Mouse (Mus musculus) testis, adult 2 months (tissue): ENCODE measurements around the gene Tmem150c. TPM values are rescaled to one million over a fixed set of nuclear protein-coding genes. Genes with fewer than 3 reads are reported as not detected.

Experiments
- H3K27ac ChIP-seq: fragments of 200-500 bp; 2 replicates; pipeline ENCODE4 v1.5.1; 2012; ENCODE audit warnings: low read depth, low read length; ENCODE audit not compliant: control insufficient read depth, insufficient read depth
- H3K27me3 ChIP-seq: fragments of 200-500 bp; 2 replicates; pipeline ENCODE4 v1.6.1; 2012; ENCODE audit warnings: mild to moderate bottlenecking, low read length, moderate library complexity; ENCODE audit not compliant: control insufficient read depth, insufficient read depth
- H3K36me3 ChIP-seq: fragments of 200-500 bp; 2 replicates; pipeline ENCODE4 v1.6.1; 2012; ENCODE audit warnings: mild to moderate bottlenecking, low read length; ENCODE audit not compliant: control insufficient read depth, insufficient read depth
- H3K4me1 ChIP-seq: fragments of 200-500 bp; 2 replicates; pipeline ENCODE4 v1.6.1; 2012; ENCODE audit warnings: low read length; ENCODE audit not compliant: control insufficient read depth, insufficient read depth
- H3K4me3 ChIP-seq: fragments of 200-500 bp; 2 replicates; pipeline ENCODE4 v1.5.1; 2012; ENCODE audit warnings: low read depth, mild to moderate bottlenecking, low read length, moderate library complexity, mixed read lengths; ENCODE audit not compliant: control insufficient read depth
- CTCF ChIP-seq: fragments of 200-500 bp; IDR thresholded peaks from 2 replicates; pipeline ENCODE4 v1.5.1; 2012; ENCODE audit warnings: low read depth, mild to moderate bottlenecking, inconsistent platforms, low read length, moderate library complexity; ENCODE audit not compliant: control insufficient read depth, insufficient read depth, insufficient replicate concordance
- POLR2A ChIP-seq: fragments of 200-500 bp; IDR thresholded peaks from 2 replicates; pipeline ENCODE4 v1.6.1; 2012; ENCODE audit warnings: low read depth, mild to moderate bottlenecking, inconsistent platforms, low read length, moderate library complexity; ENCODE audit not compliant: control insufficient read depth
- polyA plus RNA-seq: library from polyadenylated mRNA; depleted of rRNA; stranded (reverse); fragments of >200 nt; gene quantifications from 2 replicates; pipeline ENCODE4 v1.2.3, GENCODE M21; 2012; rRNA removed

The Tmem150c gene
- polyA plus RNA-seq, 1 experiment: 4.6 TPM

DNA sequence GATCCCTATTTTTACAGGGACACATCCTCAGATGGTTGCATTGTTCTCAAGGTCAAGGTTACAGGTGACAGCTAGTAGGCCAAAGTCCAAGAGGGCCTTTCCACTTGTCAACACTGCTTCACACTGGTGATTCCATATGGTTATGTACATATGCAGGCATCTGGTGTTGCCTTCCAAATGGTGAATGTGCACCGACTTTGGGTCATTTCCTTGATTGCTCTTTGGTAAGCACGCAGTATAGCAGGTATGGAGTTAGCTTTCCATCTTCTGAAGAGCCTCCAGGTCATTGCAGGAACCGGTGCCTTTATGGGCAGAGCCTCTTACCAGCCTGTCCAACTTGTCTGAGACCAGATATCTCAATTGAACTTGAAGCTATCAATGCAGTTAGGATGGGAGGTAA is 127.0 kb downstream of the Tmem150c start:
- Histone ChIP-seq H3K36me3 (peaks cover 3% of the 10 kb centered on the region), H3K4me3 (no peak overlapping the region), H3K4me1 (no peaks in the 10 kb centered on the region; the same call in 1 of the 2 replicates), H3K27ac (no peak overlapping the region), H3K27me3 (no peaks in the 10 kb centered on the region)
- TF ChIP-seq POLR2A (no peak), CTCF (no peak)

DNA sequence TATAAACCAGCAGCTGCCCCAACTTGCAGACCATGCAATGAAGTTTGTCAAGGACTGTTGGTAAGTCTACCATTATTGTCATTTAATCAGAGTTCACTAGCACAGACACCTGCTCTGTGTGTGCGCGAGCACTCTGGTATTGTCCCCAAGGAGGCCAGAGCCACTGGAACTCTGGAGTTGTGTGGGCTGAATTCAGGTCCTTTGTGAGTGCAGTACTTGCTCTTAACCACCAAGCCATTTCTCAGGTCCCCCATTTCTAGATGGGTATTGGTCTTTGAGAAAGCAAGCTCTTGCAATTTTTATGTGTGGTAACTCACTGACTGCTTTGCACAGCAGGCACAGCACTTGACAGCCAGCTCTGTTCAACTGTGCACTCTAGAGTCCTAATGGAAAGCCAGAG is 127.5 kb downstream of the Tmem150c start:
- no peak overlapping the region for H3K4me3 ChIP-seq
- H3K4me1 ChIP-seq: no peaks in the 10 kb centered on the region; the same call in 1 of the 2 replicates
- H3K27ac ChIP-seq: no peak overlapping the region
- H3K36me3 ChIP-seq: peaks cover 3% of the 10 kb centered on the region
- no peaks in the 10 kb centered on the region for H3K27me3 ChIP-seq
- TF ChIP-seq POLR2A (no peak), CTCF (no peak)

GRCm38 (mm10) chr5:100030069-100030468 is 129.5 kb downstream of the Tmem150c start:
- H3K27ac ChIP-seq: no peak overlapping the region
- H3K4me3 ChIP-seq: peak overlapping the region; percentile 10
- TF ChIP-seq POLR2A (no peak), CTCF (no peak)
- H3K27me3 ChIP-seq: no peaks in the 10 kb centered on the region
- no peaks in the 10 kb centered on the region for H3K36me3 ChIP-seq
- no peaks in the 10 kb centered on the region; the same call in 1 of the 2 replicates for H3K4me1 ChIP-seq

Other genes starting within 250 kb of the Tmem150c start
- 19.3 and 28.3 TPM in 2 replicates for gene Hnrnpd, start 180.9 kb downstream of the Tmem150c start, polyA plus RNA-seq
- gene 4930524J08Rik, start 180.7 kb downstream of the Tmem150c start, polyA plus RNA-seq: 14.1 and 17.2 TPM in 2 replicates
- 25.7 and 25.9 TPM in 2 replicates for gene Hnrnpdl, start 120.1 kb downstream of the Tmem150c start, polyA plus RNA-seq
- gene Enoph1, start 119.8 kb downstream of the Tmem150c start, polyA plus RNA-seq: 29.9 and 31.8 TPM in 2 replicates